Mouse (Mus musculus) lung, adult 18-20 months (tissue): ENCODE results near the gene Itga10.
"Not testable (repeated sequence)": the region's sequence is repeated elsewhere in the genome, so short reads cannot be mapped to it uniquely, and the experiment has no call there.

Source experiments
- DNase-seq, 2 experiments: peaks; one replicate each; pipeline ENCODE4 v3.0.0; 2022; ENCODE audit warnings: mixed read lengths in 2 of 2

The Itga10 gene

GRCm38 (mm10) chr3:96645018-96645649 lies at the start of gene Itga10:
TSS of gene Itga10 (plus strand) at chr3:96645584.
- DNase-seq: peak in 1 of 2 experiments; percentile 35

- no peak for DNase-seq
These were observed 49.7 kb upstream of the Itga10 start for GRCm38 (mm10) chr3:96595661-96596060.

DNA sequence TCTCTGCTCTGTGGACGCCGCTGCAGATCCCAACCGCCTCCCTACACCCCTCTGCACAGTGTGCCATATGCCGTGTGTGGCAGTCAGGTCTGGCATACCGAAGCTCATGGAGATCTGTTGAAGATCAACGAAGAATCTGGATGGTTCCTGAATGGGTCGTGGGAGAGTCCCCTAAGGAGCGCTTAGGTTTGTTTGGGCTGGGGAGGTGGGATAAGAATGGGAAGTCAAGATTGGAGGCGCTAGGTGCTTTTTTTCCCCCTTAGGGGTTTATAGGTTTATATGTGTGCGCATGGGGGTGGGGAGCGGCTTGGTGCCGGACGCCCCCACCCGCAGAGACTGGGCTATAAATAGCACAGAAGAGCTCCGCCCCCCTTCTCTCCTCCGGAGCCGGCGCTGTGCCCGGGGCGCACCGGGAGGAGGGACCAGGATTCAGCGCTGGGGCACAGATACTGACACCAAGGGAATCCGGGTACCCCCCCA lies 49.1 kb upstream of the Itga10 start, which contains the start of gene Ankrd34a:
TSS of gene Ankrd34a (plus strand) at position 409 of the 480 bp plus-strand sequence.
- no peak for DNase-seq

DNA sequence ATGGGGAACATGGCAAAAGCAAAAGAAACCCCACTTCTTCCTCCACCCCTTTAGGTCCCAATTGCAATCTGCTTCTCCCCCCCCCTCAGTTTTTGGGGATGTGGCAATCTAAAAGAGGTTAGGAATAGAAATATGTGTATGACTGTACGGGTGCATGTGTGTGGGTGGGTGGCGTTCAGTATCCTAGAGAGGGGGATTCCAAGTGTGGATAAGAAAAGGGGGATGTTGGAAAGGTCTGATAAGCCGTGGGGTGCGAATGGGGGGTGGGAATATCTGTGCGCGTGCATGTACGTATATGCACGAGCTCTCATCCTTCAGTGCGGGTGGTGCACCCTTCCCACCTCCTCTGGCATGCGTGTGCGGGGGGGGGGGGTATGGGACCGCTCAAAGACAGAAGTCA lies 48.5 kb upstream of the Itga10 start:
- no peak for DNase-seq

DNA sequence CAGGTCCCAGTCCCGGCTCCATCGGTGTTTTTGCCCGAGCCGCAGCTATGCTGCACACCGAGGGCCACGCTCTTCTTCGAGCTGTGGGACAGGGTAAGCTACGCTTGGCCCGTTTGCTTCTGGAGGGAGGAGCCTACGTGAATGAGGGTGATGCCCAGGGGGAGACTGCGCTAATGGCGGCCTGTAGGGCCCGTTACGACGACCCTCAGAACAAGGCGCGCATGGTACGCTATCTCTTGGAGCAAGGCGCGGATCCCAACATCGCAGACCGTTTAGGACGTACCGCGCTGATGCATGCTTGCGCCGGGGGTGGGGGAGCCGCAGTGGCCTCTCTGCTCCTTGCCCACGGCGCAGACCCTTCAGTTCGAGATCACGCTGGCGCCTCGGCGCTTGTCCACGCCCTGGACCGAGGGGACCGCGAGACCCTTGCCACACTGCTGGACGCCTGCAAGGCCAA lies 47.9 kb upstream of the Itga10 start:
- DNase-seq: no peak

DNA sequence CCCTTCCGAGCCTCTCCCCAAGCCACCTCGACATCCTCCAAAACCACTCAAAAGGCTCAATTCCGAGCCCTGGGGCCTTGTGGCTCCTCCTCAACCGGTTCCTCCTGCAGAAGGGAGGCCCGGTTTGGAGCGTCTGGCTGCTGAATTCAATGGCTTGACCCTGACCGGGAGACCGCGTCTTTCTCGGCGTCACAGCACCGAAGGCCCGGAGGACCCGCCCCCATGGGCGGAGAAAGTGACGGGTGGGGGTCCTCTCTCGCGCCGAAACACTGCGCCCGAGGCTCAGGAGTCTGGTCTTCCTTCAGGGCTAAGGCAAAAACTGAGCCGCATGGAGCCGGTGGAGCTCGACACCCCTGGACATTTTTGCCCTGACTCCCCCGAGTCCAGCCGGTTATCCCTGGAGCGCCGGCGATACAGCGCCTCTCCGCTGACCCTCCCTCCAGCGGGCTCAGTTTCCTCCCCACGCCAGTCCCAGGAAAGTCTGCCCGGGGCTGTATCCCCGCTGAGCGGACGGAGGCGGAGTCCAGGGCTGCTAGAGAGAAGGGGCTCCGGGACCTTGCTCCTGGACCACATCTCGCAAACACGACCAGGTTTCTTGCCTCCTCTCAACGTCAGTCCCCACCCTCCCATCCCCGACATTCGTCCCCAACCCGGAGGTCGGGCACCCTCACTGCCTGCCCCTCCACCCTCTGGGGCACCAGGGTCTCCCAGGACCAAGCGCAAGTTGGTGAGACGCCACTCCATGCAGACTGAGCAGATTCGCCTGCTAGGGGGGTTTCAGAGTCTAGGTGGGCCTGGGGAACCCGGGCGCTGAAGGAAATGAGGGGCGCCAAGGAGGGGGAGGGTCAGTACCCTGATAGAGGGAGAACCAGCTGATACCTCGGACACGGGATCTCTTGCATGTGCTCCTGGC lies 47.0 kb upstream of the Itga10 start:
- peak; percentile 68 to 75 for DNase-seq

- DNase-seq: no peak
These were observed 46.4 kb upstream of the Itga10 start for GRCm38 (mm10) chr3:96599069-96599393.

GRCm38 (mm10) chr3:96599411-96599810 lies 46.0 kb upstream of the Itga10 start:
- DNase-seq: no peak

- peak; percentile 95 to 96 for DNase-seq
These were observed 44.6 kb upstream of the Itga10 start, which contains the start of gene Lix1l for GRCm38 (mm10) chr3:96600639-96601250. TSS of gene Lix1l (plus strand) at chr3:96601149.

DNA sequence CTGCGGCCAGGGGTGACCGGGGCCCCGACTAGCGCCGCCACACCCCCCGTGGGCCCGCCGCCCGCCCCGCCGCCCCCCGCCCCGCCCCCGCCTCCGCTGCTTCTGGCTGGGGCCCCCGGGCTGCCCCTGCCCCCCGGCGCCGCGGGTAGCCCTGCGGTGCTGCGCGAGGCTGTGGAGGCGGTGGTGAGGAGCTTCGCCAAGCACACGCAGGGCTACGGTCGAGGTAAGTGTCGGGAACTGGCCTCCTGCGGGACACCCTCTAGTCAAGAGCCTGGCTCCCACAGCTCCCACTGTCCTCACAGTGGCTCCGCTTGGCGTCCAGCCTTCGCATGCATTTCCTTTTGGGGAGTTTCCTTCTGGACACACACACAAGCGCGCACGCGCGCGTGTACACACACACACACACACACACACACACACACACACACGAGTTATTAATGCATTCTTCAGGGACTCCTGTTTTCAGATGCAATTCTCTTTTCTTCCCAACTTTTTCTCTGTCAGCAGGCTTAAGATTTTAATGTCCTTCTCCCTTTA lies 44.1 kb upstream of the Itga10 start:
- peak; percentile 73 to 79 for DNase-seq

GRCm38 (mm10) chr3:96601941-96602703 lies 43.3 kb upstream of the Itga10 start:
- no peak for DNase-seq

DNA sequence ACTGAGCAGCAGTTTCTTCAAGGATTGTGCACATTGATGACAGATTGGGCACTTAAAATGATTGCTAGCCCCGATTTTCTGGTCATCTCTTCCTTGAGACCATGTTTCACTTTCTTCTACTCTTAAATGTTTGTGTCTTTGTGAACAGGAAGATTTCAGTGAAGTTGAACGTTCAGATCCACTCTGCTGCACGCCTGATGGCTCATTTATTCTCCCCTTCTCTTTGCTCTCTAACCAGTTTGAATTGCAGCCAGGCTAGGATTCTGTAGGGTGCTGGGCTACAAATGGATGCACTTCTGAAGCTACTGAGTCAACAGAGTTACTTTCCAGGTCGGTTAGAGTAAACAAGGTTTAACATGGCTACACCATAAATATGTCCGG lies 42.7 kb upstream of the Itga10 start:
- no peak for DNase-seq

DNA sequence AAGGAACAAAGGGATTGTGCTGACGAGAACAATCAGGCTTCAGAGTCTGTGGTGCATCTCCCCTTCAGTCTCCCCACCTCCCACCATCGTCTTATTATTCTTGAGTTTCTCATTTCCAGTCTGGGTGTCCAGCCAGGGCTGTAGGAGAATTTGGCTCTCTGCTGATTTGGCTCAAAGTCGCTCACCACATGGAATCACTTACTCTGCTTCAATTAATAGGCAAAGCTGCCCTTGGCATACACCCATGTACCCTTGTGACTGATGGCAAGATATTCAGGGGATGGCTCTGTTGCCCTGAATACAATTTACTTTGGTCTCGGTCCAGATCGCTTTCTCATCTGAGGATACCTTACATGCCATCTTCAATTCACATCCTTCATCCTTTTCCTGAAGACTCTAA lies 42.1 kb upstream of the Itga10 start:
- DNase-seq: no peak

GRCm38 (mm10) chr3:96606007-96606406 lies 39.4 kb upstream of the Itga10 start:
- not testable (repeated sequence) for DNase-seq

DNA sequence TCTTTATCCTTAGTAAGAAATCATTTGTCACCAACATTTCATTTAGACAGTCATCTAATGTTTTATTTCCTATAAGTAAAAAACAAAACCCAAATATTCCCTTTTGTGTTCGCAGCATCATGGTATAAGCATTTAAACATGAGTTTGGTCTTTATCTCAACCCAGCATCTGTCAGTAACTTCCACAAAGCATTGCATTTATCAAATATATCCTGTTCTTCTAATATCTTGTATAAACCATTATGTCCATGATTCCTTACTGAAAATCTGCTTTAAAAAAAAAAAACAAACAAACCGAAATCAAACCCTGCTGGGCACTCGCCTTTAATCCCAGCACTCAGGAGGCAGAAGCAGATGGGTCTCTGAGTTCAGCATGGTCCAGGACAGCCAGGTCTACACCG lies 38.8 kb upstream of the Itga10 start:
- DNase-seq: no peak

DNA sequence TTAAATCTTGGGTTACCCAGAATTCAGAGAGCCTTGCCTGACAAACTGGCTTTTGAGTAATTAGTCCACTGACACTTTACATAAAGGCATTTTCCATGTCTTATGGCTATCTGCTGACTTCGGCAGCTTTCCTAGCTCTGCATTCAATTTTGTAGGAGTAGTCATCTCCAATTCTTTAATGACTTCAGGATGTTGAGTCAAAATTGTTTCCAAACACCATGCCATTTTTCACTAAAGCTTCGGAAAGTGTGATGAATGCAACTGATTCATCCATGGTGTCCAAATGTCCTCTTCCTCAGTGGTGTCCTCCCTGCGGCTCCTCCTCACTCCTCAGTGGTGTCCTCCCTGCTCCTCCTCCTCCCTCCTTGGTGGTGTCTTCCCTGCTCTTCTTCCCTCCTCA lies 27.4 kb upstream of the Itga10 start:
- no peak for DNase-seq

GRCm38 (mm10) chr3:96623201-96623600 lies 22.2 kb upstream of the Itga10 start:
- DNase-seq: no peak

DNA sequence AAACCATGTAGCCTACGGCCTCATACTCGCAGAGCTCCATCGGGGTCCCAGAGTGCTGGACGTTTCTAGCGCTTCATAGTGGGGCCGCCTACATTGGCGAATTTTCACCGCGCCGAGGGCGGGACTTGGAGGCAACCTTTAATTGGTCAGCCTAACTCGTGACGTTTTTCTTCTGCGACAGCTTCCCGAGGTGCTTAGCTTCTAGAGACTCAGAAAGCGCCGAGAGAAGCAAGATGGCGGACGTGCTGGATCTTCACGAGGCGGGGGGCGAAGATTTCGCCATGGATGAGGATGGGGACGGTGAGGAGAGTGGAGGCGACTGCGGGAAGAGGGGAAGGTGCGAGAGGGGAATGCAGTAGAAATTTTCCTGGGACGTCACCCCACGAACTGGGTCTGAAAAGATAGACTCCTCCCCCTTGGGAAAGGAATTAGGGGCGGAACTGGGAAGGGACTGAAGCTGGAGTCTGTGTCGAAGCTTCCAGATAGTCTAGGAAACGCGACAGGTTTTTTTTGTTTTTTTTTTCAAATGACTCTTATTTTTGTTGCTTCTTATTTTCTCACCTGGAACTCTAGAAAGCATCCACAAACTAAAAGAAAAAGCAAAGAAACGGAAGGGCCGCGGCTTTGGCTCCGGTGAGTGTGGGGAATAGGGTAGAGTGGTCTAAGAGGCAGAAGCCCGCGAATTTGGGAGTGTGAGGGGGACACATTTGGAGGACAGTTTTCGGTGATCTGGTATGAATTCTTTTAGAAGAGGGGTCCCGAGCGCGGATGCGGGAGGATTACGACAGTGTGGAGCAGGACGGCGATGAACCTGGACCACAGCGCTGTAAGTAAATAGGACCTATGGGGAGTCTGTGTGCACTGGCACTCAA lies 15.4 kb upstream of the Itga10 start, which contains the start of gene Rbm8a:
TSS of gene Rbm8a (plus strand) at position 205 of the 872 bp plus-strand sequence.
- DNase-seq: peak; percentile 96 to 97

- no peak for DNase-seq
These were observed 13.3 kb upstream of the Itga10 start for GRCm38 (mm10) chr3:96632058-96632457.

DNA sequence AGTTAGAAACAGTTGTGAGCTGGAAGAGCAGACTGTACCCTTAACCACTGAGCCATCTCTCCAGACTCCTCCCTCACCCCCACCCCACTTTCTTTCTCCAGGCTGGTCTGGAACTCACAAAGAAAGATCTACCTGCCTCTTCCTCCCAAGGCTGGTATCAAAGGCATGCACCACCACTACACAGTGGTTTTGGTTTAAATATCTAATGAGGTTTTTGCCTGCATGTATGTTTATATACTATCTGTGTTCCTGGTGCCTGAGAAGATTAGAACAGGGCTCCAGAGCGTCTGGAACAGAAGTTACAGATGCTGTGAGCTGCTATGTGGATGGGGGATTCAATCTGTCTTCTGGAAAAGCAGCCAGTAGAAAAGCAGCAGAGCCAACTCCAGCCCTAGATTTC lies 11.4 kb upstream of the Itga10 start:
- DNase-seq: no peak
